Mouse (Mus musculus): ENCODE measurements at regions not wholly inside any gene's neighbourhood (a gene's known extent, or its start where the extent isn't known, plus 50 kb on each side); places are given as distances from the start of the nearest gene placed in this dataset.
A peak's percentile ranks its signal among the peaks of the same experiment; 100 is the strongest.

DNA sequence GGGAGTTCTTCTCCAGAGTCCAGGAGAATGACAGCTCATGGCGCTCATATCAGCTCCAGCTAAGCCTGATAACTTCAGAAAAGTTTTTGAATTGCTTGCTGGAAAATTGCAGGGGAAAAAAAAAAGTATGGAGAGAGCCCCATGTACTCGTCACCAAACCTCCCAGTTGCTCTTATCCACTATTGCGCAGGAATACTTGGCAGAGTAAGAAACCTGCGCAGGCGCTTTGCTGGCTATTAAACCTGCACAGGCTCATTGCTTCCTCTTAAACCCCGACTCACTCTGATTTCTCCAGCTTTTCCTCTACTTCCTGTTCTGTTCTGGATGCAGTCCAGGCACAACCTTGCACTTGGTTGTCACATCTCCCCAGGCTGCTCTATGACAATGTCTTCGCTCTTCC, 77.0 kb upstream of the Gm10234 start:
- no peaks in the 10 kb centered on the region for H3K27me3 ChIP-seq (replicated peaks; ENCODE audit: control insufficient read depth, insufficient read depth, low read length)
- WGBS, result 76% methylated on average over 7 of the region's 7 CpGs
- no peaks in the 10 kb centered on the region for H3K36me3 ChIP-seq (ENCODE audit: control insufficient read depth, insufficient read depth, low read length)
- H3K27ac ChIP-seq (ENCODE audit: insufficient read depth, low read depth, low read length), result no peak overlapping the region
- no peak for TF ChIP-seq CTCF (conservative IDR thresholded peaks at IDR 0.05; ENCODE audit: insufficient read depth, insufficient read length, low read depth, low read length)
- TF ChIP-seq POLR2A (IDR thresholded peaks at IDR 0.05; ENCODE audit: low read depth, low read length), result no peak
- no peak for DNase-seq
- H3K4me3 ChIP-seq (ENCODE audit: insufficient read depth, low read depth, low read length), result no peak overlapping the region
- no peaks in the 10 kb centered on the region for H3K4me1 ChIP-seq (ENCODE audit: control insufficient read depth, insufficient read depth, low read length)

DNA sequence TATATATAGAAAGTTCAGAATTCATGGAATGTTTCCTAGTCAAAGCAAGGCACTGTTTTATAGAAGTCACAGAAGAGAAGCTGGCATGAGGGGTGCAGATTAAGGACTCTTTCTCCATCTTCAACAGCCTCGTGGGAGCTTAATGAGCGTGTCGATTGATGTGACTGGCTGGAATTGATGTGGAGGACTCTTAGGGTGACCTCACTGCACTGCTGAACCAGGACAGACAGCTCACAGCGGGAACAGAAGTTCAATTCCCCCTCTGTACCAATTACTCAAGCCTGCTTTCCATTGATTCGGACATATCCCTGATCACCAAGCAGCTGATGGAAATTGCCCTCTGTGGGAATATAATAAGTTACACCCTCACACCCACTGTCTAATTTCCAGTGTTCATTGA, 65.6 kb upstream of the Gm10234 start:
- TF ChIP-seq CTCF (conservative IDR thresholded peaks at IDR 0.05; ENCODE audit: insufficient read depth, insufficient read length, low read depth, low read length) (no peak), POLR2A (IDR thresholded peaks at IDR 0.05; ENCODE audit: low read depth, low read length) (no peak)
- Histone ChIP-seq H3K4me3 (ENCODE audit: insufficient read depth, low read depth, low read length) (no peak overlapping the region), H3K27ac (ENCODE audit: insufficient read depth, low read depth, low read length) (no peak overlapping the region), H3K4me1 (ENCODE audit: control insufficient read depth, insufficient read depth, low read length) (no peaks in the 10 kb centered on the region), H3K36me3 (ENCODE audit: control insufficient read depth, insufficient read depth, low read length) (no peaks in the 10 kb centered on the region), H3K27me3 (replicated peaks; ENCODE audit: control insufficient read depth, insufficient read depth, low read length) (no peaks in the 10 kb centered on the region)
- 66% methylated on average over 5 of the region's 5 CpGs for WGBS
- no peak for DNase-seq

DNA sequence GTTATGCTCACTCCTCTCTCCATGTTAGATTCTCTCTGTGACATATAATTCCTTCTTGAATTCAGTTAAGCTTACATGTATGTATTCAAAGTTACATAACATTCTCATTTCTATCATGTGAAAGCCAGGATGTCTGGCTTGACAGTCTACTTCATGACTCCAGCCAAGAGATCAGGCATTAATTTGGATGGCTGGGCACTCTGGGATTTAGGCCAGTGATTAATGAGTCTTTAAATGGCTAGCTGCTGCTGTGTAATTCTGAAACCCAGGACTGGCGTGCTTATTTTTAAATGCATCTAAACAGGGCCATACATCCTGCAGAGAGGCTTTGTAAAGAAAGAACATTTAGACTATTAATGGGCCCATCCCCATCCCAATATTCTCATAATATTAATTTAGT, 60.9 kb upstream of the Gm10234 start:
- H3K36me3 ChIP-seq (ENCODE audit: control insufficient read depth, insufficient read depth, low read length), result no peaks in the 10 kb centered on the region
- DNase-seq, result peak; percentile 12
- no peak overlapping the region for H3K27ac ChIP-seq (ENCODE audit: insufficient read depth, low read depth, low read length)
- no peaks in the 10 kb centered on the region for H3K4me1 ChIP-seq (ENCODE audit: control insufficient read depth, insufficient read depth, low read length)
- no peak overlapping the region for H3K4me3 ChIP-seq (ENCODE audit: insufficient read depth, low read depth, low read length)
- H3K27me3 ChIP-seq (replicated peaks; ENCODE audit: control insufficient read depth, insufficient read depth, low read length), result no peaks in the 10 kb centered on the region
- no peak for TF ChIP-seq CTCF (conservative IDR thresholded peaks at IDR 0.05; ENCODE audit: insufficient read depth, insufficient read length, low read depth, low read length)
- no peak for TF ChIP-seq POLR2A (IDR thresholded peaks at IDR 0.05; ENCODE audit: low read depth, low read length)
- WGBS, result 43% methylated on average over 1 of the region's 1 CpGs

DNA sequence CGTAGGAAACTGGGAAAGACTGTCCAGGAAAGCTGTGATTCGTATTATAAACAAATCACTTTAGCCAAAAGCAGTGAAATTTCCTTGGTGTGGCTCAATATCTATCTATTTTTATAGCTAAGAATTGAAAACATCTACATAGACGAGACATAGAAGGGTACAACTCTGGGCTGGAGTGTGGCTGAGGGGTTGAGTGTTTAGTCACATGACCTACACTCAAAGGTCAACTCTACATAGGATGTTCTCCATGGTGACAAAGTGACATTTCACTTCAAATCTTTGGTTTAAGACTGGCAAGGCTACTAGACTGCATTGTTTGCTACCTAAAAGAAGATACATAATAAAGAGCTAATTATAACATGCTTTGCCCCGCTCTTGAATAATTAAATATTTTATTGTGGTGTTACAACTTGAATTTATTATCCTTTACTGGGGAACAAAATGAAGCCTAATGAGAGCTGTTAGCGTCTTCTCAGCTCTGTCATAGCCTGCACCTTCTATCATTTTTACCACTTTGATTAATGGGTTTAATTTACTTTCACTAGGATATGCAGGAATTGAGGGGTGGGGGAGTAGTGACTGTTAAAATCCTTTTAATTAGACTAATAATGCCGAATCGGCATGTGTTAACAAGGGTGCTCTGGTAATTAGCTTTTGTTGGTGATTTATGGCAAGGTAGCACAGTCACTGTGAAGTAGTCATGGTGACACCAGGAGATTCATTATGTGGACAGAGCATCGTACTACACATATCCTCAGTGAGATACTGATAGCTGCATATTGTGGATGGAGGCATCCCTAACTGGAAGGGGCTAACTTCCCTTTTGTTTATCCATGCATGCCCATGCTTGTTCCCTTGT, 57.7 kb upstream of the Gm10234 start:
- no peak overlapping the region for H3K4me3 ChIP-seq (ENCODE audit: insufficient read depth, low read depth, low read length)
- no peaks in the 10 kb centered on the region; the same call in 1 of the 2 replicates for H3K27me3 ChIP-seq (replicated peaks; ENCODE audit: control insufficient read depth, insufficient read depth, low read length)
- TF ChIP-seq POLR2A (IDR thresholded peaks at IDR 0.05; ENCODE audit: low read depth, low read length) (no peak), CTCF (conservative IDR thresholded peaks at IDR 0.05; ENCODE audit: insufficient read depth, insufficient read length, low read depth, low read length) (no peak)
- no peak for DNase-seq
- no peaks in the 10 kb centered on the region for H3K36me3 ChIP-seq (ENCODE audit: control insufficient read depth, insufficient read depth, low read length)
- WGBS, result 55% methylated on average over 8 of the region's 8 CpGs
- H3K27ac ChIP-seq (ENCODE audit: insufficient read depth, low read depth, low read length), result no peak overlapping the region
- H3K4me1 ChIP-seq (ENCODE audit: control insufficient read depth, insufficient read depth, low read length), result no peaks in the 10 kb centered on the region

DNA sequence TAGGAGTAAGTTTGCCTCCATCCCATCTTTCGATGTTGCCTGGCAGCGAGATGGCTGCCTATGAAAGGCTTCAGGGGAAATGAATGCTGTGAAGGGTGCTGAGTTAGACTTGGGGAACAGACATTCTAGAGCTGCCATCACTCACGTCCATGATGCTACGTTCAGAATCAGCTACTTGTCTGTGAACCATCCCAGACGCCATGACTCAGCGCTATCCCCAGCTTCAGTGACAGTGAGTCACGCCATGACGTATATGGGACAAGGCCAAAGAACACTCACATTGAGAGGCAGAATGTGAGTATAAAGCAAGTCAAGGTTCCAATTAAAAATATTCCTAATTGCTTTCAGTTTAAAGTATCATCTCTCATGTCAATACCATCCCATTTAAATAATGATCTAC, 52.4 kb upstream of the Gm10234 start:
- Histone ChIP-seq H3K4me1 (ENCODE audit: control insufficient read depth, insufficient read depth, low read length) (no peaks in the 10 kb centered on the region), H3K4me3 (ENCODE audit: insufficient read depth, low read depth, low read length) (no peak overlapping the region), H3K27me3 (replicated peaks; ENCODE audit: control insufficient read depth, insufficient read depth, low read length) (no peaks in the 10 kb centered on the region; the same call in 1 of the 2 replicates), H3K36me3 (ENCODE audit: control insufficient read depth, insufficient read depth, low read length) (no peaks in the 10 kb centered on the region), H3K27ac (ENCODE audit: insufficient read depth, low read depth, low read length) (no peak overlapping the region)
- DNase-seq, result no peak
- TF ChIP-seq CTCF (conservative IDR thresholded peaks at IDR 0.05; ENCODE audit: insufficient read depth, insufficient read length, low read depth, low read length), result no peak
- TF ChIP-seq POLR2A (IDR thresholded peaks at IDR 0.05; ENCODE audit: low read depth, low read length), result no peak
- 93% methylated on average over 8 of the region's 8 CpGs for whole genome bisulfite sequencing

All from kidney, adult 2 months (tissue).